Mouse (Mus musculus): ENCODE measurements around the gene Zhx3. TPM values are rescaled to one million over a fixed set of nuclear protein-coding genes. Genes with fewer than 3 reads are reported as not detected.

The Zhx3 gene
- polyA plus RNA-seq, 2 experiments, result 0.73 to 1.6 TPM

DNA sequence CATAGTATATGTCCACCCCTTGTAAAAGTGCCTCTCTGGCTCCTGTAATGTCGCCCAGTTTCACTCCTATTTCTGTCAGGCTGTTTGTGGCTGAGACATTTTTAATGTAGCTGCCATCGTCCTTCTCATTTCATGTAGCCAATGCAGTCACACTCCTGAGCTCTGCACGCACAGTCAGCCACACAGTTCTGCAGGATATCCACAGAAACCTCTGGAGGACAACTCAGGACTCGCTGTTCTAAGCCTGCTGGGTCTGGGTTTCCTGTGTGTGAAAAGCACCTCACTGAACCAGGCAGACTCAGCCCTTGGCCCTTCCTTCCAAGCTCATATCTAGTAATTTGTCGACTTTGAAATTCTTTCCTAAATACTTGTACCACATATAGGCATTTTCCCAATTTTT lies 148.3 kb downstream of the Zhx3 start:
- H3K9ac ChIP-seq (replicated peaks), result no peak overlapping the region
- peaks cover 44% of the 10 kb centered on the region for H3K36me3 ChIP-seq (replicated peaks; ENCODE audit: control insufficient read depth, insufficient read depth, low read depth)
- WGBS (ENCODE audit: insufficient replicate concordance), result 76% methylated on average over 5 of the region's 5 CpGs
- H3K9me3 ChIP-seq (ENCODE audit: control insufficient read depth, low read length), result no peaks in the 10 kb centered on the region
- no peak overlapping the region for H3K4me3 ChIP-seq (ENCODE audit: insufficient read depth in 1 of 2, low read depth in 2 of 2, low read length in 2 of 2)
- ATAC-seq (ENCODE audit: insufficient read depth), result no peak
- H3K4me1 ChIP-seq (replicated peaks; ENCODE audit: control insufficient read depth in 2 of 2, insufficient read depth in 2 of 2, low read length in 1 of 2), result no peaks in the 10 kb centered on the region
- no peak for DNase-seq (ENCODE audit: low read depth in 3 of 3, low spot score in 3 of 3)
- no peak overlapping the region for H3K4me2 ChIP-seq (ENCODE audit: low read depth)
- no peaks in the 10 kb centered on the region; the same call in 1 of the 2 replicates for H3K27me3 ChIP-seq (ENCODE audit: control insufficient read depth, insufficient read depth, low read length)
- H3K27ac ChIP-seq, result no peak overlapping the region
- TF ChIP-seq CTCF (IDR thresholded peaks at IDR 0.05; ENCODE audit: low read depth), result no peak

DNA sequence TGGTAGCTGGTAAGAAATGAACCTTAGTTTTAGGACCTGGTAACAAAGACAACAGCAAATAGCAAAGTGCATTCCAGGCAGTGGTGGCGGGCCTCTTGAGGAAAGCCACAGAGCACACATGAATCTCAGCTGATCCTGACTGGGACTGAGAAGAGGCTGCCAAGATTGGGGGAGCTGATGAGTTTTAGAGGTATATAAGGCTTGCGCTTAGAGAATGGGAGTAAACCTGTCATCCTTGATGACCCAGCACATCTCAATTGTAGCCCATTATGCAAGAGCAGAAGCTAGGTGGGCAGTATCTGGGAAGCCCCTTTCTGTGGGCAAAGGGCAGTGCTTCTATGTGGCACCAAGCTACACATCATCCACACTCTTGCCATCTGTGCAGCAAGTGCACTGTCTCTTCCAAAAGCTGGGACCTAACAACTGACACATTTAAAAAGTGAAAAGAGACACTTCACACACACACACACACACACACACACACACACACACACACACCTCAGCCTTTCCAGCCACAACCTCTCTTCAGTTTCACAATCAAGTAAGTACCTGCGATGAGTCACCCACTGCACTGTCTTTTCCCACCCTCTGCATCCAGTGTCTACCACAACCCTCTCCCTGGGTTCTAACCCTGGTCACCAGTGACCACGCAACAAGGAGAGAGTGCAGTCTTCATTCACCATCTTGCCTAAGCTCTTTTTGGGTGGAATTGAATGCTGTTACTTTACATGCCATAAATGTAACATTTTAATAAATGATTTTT lies 149.0 kb downstream of the Zhx3 start:
- no peak overlapping the region for H3K27ac ChIP-seq
- no peaks in the 10 kb centered on the region for H3K27me3 ChIP-seq (ENCODE audit: control insufficient read depth, insufficient read depth, low read length)
- H3K4me1 ChIP-seq (replicated peaks; ENCODE audit: control insufficient read depth in 2 of 2, insufficient read depth in 2 of 2, low read length in 1 of 2), result no peaks in the 10 kb centered on the region
- H3K4me3 ChIP-seq (ENCODE audit: insufficient read depth in 1 of 2, low read depth in 2 of 2, low read length in 2 of 2), result no peak overlapping the region
- ATAC-seq (ENCODE audit: insufficient read depth) (peak; percentile 20; the same call in 1 of the 2 replicates), DNase-seq (ENCODE audit: low read depth in 3 of 3, low spot score in 3 of 3) (no peak)
- no peaks in the 10 kb centered on the region for H3K9me3 ChIP-seq (ENCODE audit: control insufficient read depth, low read length)
- H3K36me3 ChIP-seq (replicated peaks; ENCODE audit: control insufficient read depth, insufficient read depth, low read depth), result peaks cover 52% of the 10 kb centered on the region
- TF ChIP-seq EP300 (IDR thresholded peaks at IDR 0.05; ENCODE audit: low read depth) (no peak), CTCF (IDR thresholded peaks at IDR 0.05; ENCODE audit: low read depth) (no peak)
- 85% methylated on average over 4 of the region's 4 CpGs for WGBS (ENCODE audit: insufficient replicate concordance)
- H3K4me2 ChIP-seq (ENCODE audit: low read depth), result no peak overlapping the region
- no peak overlapping the region for H3K9ac ChIP-seq (replicated peaks)

DNA sequence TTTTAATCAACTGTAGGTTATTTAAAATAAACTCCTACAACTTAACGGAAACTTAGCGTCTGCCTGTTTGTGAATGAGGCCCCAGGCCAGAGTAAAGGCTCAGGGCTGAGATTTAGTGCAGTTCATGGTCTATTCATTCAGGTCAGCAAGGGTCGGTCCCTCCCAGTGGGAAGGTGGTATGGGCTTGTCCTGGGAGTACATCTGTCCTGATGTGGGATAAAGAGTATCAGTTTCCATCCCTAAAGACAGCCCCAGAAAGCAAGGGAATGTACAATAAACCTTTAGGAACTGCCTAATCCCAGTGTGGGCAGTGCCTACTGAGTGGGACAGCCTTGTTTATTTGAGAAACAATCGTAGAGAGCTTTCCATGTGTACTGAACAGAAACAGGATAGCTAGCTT lies 150.1 kb downstream of the Zhx3 start:
- DNase-seq (ENCODE audit: low read depth in 3 of 3, low spot score in 3 of 3), result no peak
- H3K9ac ChIP-seq (replicated peaks), result no peak overlapping the region
- no peaks in the 10 kb centered on the region for H3K27me3 ChIP-seq (ENCODE audit: control insufficient read depth, insufficient read depth, low read length)
- H3K9me3 ChIP-seq (ENCODE audit: control insufficient read depth, low read length), result no peaks in the 10 kb centered on the region
- H3K4me1 ChIP-seq (replicated peaks; ENCODE audit: control insufficient read depth in 2 of 2, insufficient read depth in 2 of 2, low read length in 1 of 2), result no peaks in the 10 kb centered on the region
- H3K4me2 ChIP-seq (ENCODE audit: low read depth), result no peak overlapping the region
- no peak overlapping the region for H3K27ac ChIP-seq
- no peak for TF ChIP-seq EP300 (IDR thresholded peaks at IDR 0.05; ENCODE audit: low read depth)
- no peak for TF ChIP-seq CTCF (IDR thresholded peaks at IDR 0.05; ENCODE audit: low read depth)
- WGBS (ENCODE audit: insufficient replicate concordance), result 91% methylated on average over 4 of the region's 4 CpGs
- no peak for ATAC-seq (ENCODE audit: insufficient read depth)
- H3K36me3 ChIP-seq (replicated peaks; ENCODE audit: control insufficient read depth, insufficient read depth, low read depth), result peaks cover 62% of the 10 kb centered on the region
- H3K4me3 ChIP-seq (ENCODE audit: insufficient read depth in 1 of 2, low read depth in 2 of 2, low read length in 2 of 2), result no peak overlapping the region

DNA sequence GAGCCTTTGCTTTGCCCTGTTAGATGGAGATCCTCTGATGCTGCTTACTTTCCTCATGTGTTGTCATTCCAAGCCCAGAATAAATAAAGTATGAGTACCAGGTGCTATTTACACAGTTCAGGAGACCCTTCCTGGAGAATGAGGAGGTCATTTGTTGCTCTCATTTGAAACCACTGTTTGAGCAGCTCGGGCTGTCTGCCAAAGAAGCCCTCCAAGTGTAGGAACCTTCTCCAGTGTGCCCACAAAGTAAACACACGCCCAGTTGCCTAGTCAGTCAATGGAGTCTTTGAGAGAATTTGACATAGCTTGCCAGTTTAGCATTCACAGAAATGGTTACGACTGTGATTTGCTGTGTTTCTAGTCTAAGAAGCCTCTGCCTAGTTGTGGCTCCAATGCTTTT lies 154.0 kb downstream of the Zhx3 start:
- DNase-seq (ENCODE audit: low read depth in 3 of 3, low spot score in 3 of 3) (no peak), ATAC-seq (ENCODE audit: insufficient read depth) (no peak)
- 85% methylated on average over 3 of the region's 3 CpGs for WGBS (ENCODE audit: insufficient replicate concordance)
- TF ChIP-seq EP300 (IDR thresholded peaks at IDR 0.05; ENCODE audit: low read depth) (no peak), CTCF (IDR thresholded peaks at IDR 0.05; ENCODE audit: low read depth) (no peak)
- H3K4me1 ChIP-seq (replicated peaks; ENCODE audit: control insufficient read depth in 2 of 2, insufficient read depth in 2 of 2, low read length in 1 of 2), result no peaks in the 10 kb centered on the region
- no peak overlapping the region for H3K27ac ChIP-seq
- H3K9me3 ChIP-seq (ENCODE audit: control insufficient read depth, low read length), result no peaks in the 10 kb centered on the region
- no peak overlapping the region for H3K9ac ChIP-seq (replicated peaks)
- H3K4me2 ChIP-seq (ENCODE audit: low read depth), result no peak overlapping the region
- H3K4me3 ChIP-seq (ENCODE audit: insufficient read depth in 1 of 2, low read depth in 2 of 2, low read length in 2 of 2), result no peak overlapping the region
- H3K36me3 ChIP-seq (replicated peaks; ENCODE audit: control insufficient read depth, insufficient read depth, low read depth), result peaks cover 94% of the 10 kb centered on the region
- H3K27me3 ChIP-seq (ENCODE audit: control insufficient read depth, insufficient read depth, low read length), result no peaks in the 10 kb centered on the region

DNA sequence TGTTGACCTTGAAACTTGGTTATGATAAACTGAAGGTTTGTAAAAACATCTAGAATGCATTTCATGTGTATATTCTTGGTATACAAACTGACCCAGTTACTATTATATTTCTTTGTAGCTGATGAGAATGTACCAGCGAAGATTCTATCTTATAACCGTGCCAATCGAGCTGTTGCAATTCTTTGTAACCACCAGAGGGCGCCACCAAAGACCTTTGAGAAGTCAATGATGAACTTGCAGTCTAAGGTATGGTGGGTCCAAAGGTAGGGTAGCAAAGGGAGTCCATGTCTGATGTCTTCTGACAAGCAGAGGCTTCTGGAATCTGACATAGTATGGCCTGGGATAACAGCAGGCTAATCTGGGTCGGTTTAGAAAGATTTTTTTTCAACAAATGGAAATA lies 155.5 kb downstream of the Zhx3 start:
- Histone ChIP-seq H3K4me2 (ENCODE audit: low read depth) (no peak overlapping the region), H3K9ac (replicated peaks) (no peak overlapping the region), H3K4me1 (replicated peaks; ENCODE audit: control insufficient read depth in 2 of 2, insufficient read depth in 2 of 2, low read length in 1 of 2) (no peaks in the 10 kb centered on the region), H3K27ac (no peak overlapping the region), H3K4me3 (ENCODE audit: insufficient read depth in 1 of 2, low read depth in 2 of 2, low read length in 2 of 2) (no peak overlapping the region), H3K36me3 (replicated peaks; ENCODE audit: control insufficient read depth, insufficient read depth, low read depth) (peaks cover 92% of the 10 kb centered on the region), H3K27me3 (ENCODE audit: control insufficient read depth, insufficient read depth, low read length) (no peaks in the 10 kb centered on the region), H3K9me3 (ENCODE audit: control insufficient read depth, low read length) (no peaks in the 10 kb centered on the region)
- DNase-seq (ENCODE audit: low read depth in 3 of 3, low spot score in 3 of 3) (peak; percentile 29 to 34 (median 31)), ATAC-seq (ENCODE audit: insufficient read depth) (no peak)
- WGBS (ENCODE audit: insufficient replicate concordance), result 65% methylated on average over 5 of the region's 5 CpGs
- TF ChIP-seq CTCF (IDR thresholded peaks at IDR 0.05; ENCODE audit: low read depth) (peak; percentile 75), EP300 (IDR thresholded peaks at IDR 0.05; ENCODE audit: low read depth) (no peak)
